Mouse (Mus musculus) cerebellum, adult 2 months (tissue): ENCODE results near the gene Kcna7. TPM values are rescaled to one million over a fixed set of nuclear protein-coding genes. Genes with fewer than 3 reads are reported as not detected.

Experiments
- DNase-seq, 2 experiments: peaks; one replicate each; pipeline ENCODE4 v3.0.0; 2021
- H3K27ac ChIP-seq: fragments of 200-500 bp; 2 replicates; pipeline ENCODE4 v1.5.1; 2012; ENCODE audit warnings: low read length, control low read depth, inconsistent platforms; ENCODE audit not compliant: insufficient read depth
- H3K27me3 ChIP-seq: fragments of 200-500 bp; 2 replicates; pipeline ENCODE4 v1.6.1; 2012; ENCODE audit warnings: inconsistent platforms, mild to moderate bottlenecking, low read length, moderate library complexity; ENCODE audit not compliant: control insufficient read depth, insufficient read depth
- H3K4me1 ChIP-seq: fragments of 200-500 bp; 2 replicates; pipeline ENCODE4 v1.6.1; 2011; ENCODE audit warnings: low read length; ENCODE audit not compliant: control insufficient read depth, insufficient read depth
- H3K4me3 ChIP-seq: fragments of 200-500 bp; replicated peaks from 2 replicates; pipeline ENCODE3; 2011; ENCODE audit warnings: mild to moderate bottlenecking, low read depth, low read length, control low read depth; ENCODE audit not compliant: insufficient read depth
- CTCF ChIP-seq: fragments of 200-500 bp; IDR thresholded peaks from 2 replicates; pipeline ENCODE4 v1.5.1; 2011; ENCODE audit warnings: low read depth, mild to moderate bottlenecking, control low read depth, low read length, moderate library complexity, borderline replicate concordance; ENCODE audit not compliant: insufficient read depth
- POLR2A ChIP-seq: fragments of 200-500 bp; IDR thresholded peaks from 2 replicates; pipeline ENCODE4 v1.6.1; 2011; ENCODE audit warnings: low read length, control low read depth, borderline replicate concordance; ENCODE audit not compliant: insufficient read depth
- WGBS: fragments of 180-500 bp; shearing (Covaris S2); methylation state at CpG from one replicate; pipeline ENCODE4 v1.1.7; 2018; 5-methylcytosine and 5-hydroxymethylcytosine counted together
- polyA plus RNA-seq: library from polyadenylated mRNA; depleted of rRNA; stranded (reverse); fragments of >200 nt; gene quantifications from 2 replicates; pipeline ENCODE4 v1.2.3, GENCODE M21; 2012

Kcna7 gene
- polyA plus RNA-seq, 1 experiment, result not detected

DNA sequence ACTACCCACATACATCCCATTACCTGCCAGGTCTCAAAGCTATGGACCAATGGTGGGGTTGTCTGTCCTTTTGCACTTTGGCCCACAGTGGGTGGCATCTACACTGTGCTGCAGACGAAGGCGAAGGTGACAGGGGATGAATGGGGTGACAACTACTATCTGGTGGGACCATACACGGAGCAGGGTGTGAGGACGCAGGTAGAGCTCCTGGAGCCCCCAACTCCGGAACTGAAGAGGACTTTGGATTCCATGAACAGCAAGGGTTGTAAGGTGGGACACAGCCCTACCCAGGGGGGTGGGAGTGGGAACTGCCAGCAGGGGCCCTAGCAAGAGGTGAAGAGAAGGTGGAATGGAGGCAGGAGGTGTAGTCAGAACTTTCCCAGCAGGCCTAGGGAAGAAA is 31.0 kb downstream of the Kcna7 start:
- H3K27me3 ChIP-seq, result no peaks in the 10 kb centered on the region
- DNase-seq, result no peak
- 93% methylated on average over 5 of the region's 5 CpGs for WGBS

DNA sequence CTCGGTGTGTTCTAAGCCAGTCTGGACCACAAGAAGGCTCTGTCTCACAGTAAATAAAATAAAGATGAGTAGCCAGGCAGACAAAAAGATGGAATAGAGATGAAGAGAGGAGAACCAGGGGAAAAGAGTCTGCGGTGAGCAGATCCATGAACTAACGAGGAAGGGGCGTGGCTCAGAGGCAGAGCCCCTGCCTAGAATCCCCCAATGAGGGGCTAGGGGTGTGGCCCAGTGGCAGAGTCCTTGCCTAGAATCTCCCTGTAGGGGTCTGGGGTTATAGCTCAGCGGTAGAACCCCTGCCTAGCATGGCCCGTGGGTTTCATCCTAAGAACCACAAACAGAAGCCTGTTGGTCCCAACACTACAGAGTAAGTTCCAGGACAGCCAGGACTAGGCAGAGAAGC is 31.6 kb downstream of the Kcna7 start:
- no peak overlapping the region for H3K27ac ChIP-seq
- TF ChIP-seq CTCF (no peak), POLR2A (no peak)
- 56% methylated on average over 6 of the region's 6 CpGs for WGBS
- peaks cover 28% of the 10 kb centered on the region for H3K4me1 ChIP-seq
- H3K27me3 ChIP-seq, result no peaks in the 10 kb centered on the region
- H3K4me3 ChIP-seq, result no peak overlapping the region
- DNase-seq, result no peak

More for the DNA sequence above, 31.0 kb downstream of the Kcna7 start:
- no peak overlapping the region for H3K4me3 ChIP-seq
- H3K27ac ChIP-seq, result no peak overlapping the region
- TF ChIP-seq CTCF, result no peak
- TF ChIP-seq POLR2A, result no peak
- peaks cover 28% of the 10 kb centered on the region for H3K4me1 ChIP-seq

DNA sequence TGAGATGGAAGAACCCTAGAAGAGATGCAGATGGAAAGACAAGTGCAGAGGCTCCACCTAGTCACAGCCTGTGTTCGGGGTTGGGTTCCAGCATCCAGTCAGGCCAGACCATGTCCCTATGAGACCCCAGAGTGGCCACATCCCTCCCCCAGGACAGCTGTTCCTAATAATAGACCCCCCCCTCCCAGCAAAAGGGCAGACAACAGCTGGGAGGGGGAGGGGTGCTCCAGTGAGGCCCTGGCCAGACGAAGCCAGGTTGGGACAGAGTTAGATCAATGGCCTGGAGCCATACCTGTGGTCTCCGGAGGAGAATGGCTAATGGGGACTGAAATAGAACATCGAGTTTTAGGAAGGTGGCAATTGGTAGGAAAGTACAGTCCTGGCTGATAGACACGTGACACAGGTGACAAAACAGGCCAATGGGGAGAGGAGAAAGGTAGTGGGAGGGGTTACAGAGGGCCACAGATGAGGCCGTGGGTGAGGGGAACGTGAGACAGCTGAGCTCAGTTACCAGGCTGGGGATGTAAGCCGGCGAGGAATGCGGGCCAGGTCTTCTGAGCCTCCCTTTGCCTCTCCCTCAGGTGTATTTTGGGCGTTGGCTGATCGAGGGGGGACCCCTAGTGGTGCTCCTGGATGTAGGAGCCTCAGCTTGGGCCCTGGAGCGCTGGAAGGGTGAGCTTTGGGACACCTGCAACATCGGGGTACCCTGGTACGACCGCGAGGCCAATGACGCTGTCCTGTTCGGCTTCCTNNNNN is 32.2 kb downstream of the Kcna7 start, which contains the start of gene Ruvbl2:
TSS of gene Ruvbl2 (minus strand) at position 576 of the 756 bp plus-strand sequence.
- DNase-seq, result no peak
- TF ChIP-seq POLR2A, result no peak
- TF ChIP-seq CTCF, result peak; percentile 30; the same call in 1 of the 2 replicates
- Histone ChIP-seq H3K4me3 (peak within 1 kb of the TSS; percentile 8), H3K27me3 (no peaks in the 10 kb centered on the region), H3K27ac (no peak within 1 kb of the TSS), H3K4me1 (peaks cover 27% of the 10 kb centered on the region)
- 37% methylated on average over 19 of the region's 19 CpGs for WGBS

DNA sequence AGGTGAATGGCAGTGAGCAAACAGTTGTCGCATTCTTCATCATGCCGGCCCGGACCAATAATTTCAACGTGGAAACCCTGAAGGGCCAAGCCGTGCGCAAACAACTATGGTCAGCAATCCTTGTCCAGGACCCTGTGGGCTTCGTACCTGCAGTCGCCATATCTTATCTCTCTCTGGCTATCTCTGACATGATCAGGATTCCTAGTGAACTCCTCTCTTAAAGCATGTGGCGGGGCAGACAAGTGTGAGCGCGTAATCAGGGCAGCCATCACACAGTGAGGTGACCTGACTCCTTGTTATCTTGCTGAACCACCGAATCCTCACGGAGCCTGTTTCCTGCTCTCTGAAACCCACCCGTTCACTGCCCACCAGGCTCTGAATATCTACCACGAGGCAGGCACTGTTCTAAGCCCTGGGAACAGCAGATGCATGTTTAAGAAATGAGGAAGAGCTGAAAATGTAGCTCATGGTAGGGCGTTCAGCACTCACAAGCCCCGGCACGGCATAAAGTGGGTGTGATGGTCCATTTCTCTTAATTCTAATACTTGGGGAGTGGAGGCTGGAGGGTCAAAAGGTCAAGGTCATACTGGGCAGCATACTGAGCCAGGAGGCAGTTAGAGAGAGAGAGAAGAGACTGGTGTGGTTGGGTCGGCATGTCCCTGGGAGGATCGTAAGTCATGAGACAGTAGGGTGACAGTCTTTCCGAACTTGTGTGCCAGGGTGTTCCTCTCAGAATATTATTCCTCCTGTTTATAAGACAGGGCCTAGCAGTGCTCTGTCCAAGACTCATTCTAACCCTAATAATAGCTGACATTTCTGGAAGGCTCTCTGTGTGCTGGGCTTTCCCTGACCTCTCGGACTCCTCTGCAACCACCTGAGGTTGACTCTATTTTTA is 38.3 kb downstream of the Kcna7 start:
- no peak for DNase-seq
- Histone ChIP-seq H3K27ac (no peak overlapping the region), H3K27me3 (no peaks in the 10 kb centered on the region), H3K4me3 (no peak overlapping the region), H3K4me1 (no peaks in the 10 kb centered on the region)
- TF ChIP-seq POLR2A (no peak), CTCF (no peak)
- 91% methylated on average over 22 of the region's 22 CpGs for WGBS

DNA sequence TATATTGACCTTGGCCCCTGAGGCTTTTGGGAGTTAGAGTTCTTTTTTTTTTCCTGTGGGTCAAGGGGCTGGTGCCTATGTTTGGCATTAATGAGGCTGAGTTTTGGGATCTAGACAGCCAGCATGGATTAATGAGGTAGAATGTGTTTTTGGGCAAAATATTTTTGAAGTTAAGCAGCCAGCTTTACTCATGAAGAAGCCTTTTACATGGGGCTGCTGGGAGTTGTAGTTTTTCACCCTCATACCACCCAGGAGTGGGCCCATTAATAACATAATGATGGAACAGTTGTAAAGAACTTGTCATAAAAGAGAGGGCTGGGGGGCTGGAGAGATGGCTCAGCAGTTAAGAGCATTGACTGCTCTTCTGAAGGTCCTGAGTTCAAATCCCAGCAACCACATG is 41.1 kb downstream of the Kcna7 start:
- no peak overlapping the region for H3K27ac ChIP-seq
- H3K4me3 ChIP-seq, result no peak overlapping the region
- DNase-seq, result no peak
- H3K4me1 ChIP-seq, result no peaks in the 10 kb centered on the region
- no peaks in the 10 kb centered on the region for H3K27me3 ChIP-seq
- TF ChIP-seq POLR2A (no peak), CTCF (no peak)

DNA sequence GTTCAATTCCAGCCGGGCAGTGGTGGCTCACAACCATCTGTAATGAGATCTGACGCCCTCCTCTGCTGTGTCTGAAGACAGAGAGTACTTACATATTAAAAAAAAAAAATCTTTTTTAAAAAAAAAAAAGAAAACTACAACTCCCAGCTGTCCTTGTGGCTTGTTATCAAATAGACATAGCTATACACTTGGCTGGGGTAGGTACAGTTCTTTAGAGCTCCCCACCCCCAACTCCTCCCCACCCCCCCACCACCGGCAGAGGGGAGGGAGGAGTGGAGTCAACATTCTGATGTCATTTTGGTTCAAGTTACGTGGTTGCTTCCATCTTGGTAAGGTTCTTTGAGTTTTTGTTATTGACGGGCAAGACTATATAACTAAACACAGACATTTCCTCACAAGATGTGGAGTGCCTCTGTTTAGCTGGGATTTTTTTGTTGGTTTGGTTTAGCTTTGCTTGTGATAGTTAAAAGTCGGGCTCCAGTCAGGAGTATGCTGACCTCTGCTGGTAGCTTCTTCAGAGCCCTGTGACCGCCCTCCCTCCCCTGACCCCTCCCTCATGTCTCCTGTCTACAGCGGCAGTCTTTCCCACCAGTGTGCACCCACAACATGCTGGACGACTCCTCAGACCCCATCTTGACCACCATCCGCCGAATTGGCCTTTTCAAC is 42.0 kb downstream of the Kcna7 start:
- Histone ChIP-seq H3K4me1 (no peaks in the 10 kb centered on the region), H3K27ac (no peak overlapping the region), H3K27me3 (no peaks in the 10 kb centered on the region), H3K4me3 (no peak overlapping the region)
- TF ChIP-seq POLR2A, result no peak
- TF ChIP-seq CTCF, result peak; percentile 52; the same call in 1 of the 2 replicates
- 43% methylated on average over 11 of the region's 11 CpGs for WGBS
- DNase-seq, result no peak

DNA sequence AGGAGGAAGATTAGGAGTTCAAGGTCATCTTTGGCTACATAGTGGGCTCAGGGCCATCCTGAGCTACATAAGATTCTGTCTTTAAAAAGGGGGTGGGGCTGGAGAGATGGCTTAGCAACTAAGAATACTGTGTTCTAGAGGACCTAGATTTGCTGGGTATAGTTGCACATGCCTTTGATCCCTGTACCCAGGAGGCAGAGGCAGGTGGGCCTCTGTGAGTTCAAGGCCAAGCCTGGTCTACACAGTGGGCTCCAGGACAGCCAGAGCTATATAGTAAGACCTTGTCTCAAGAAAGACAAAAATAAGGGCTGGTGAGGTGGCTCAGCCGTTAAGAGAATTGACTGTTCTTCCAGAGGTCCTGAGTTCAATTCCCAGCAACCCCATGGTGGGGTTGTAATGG is 44.5 kb downstream of the Kcna7 start:
- H3K4me3 ChIP-seq, result no peak overlapping the region
- DNase-seq, result no peak
- 89% methylated on average over 1 of the region's 1 CpGs for WGBS
- no peaks in the 10 kb centered on the region for H3K4me1 ChIP-seq
- H3K27me3 ChIP-seq, result no peaks in the 10 kb centered on the region
- H3K27ac ChIP-seq, result no peak overlapping the region
- TF ChIP-seq POLR2A (no peak), CTCF (no peak)
